Mouse (Mus musculus): ENCODE data around the gene Luc7l2.

- TF ChIP-seq GATA1 (IDR thresholded peaks at IDR 0.05; ENCODE audit: borderline replicate concordance, low read length) (no peak), FLI1 (IDR thresholded peaks at IDR 0.05; ENCODE audit: low read length) (no peak)
Observed at GRCm38 (mm10) chr6:38547707-38548106, 3.4 kb upstream of the Luc7l2 start.

Measured in megakaryocyte, embryonic 14.5 days (primary cell).